Mouse (Mus musculus): ENCODE data around the gene Nsmce3. TPM values are rescaled to one million over a fixed set of nuclear protein-coding genes. Genes with fewer than 3 reads are reported as not detected.

The Nsmce3 gene
- 10 to 100 TPM; 18.1 to 20.7 TPM for total RNA-seq (2021)
- long read RNA-seq, experiment 1, full-length matches to known transcripts = 71 of 71 reads
- long read RNA-seq, experiment 1, partial matches to known transcripts = 0 of 71 reads
- long read RNA-seq, experiment 1, other reads (novel, unspliced or antisense) = 0 of 71 reads
- long read RNA-seq, experiment 2, full-length matches to known transcripts = 91 of 91 reads
- long read RNA-seq, experiment 2, partial matches to known transcripts = 0 of 91 reads
- long read RNA-seq, experiment 2, other reads (novel, unspliced or antisense) = 0 of 91 reads

- peak; percentile 97 for DNase-seq (ENCODE audit: low spot score in 2 of 2)
Observed at GRCm38 (mm10) chr7:64872743-64873241, at the start of gene Nsmce3. Nsmce3 (minus strand) TSS chr7:64872997.

- DNase-seq (ENCODE audit: low spot score in 2 of 2) = no peak
Observed at GRCm38 (mm10) chr7:64921189-64921588, 48.4 kb upstream of the Nsmce3 start.

GRCm38 (mm10) chr7:64920735-64921134 lies 47.9 kb upstream of the Nsmce3 start:
- DNase-seq (ENCODE audit: low spot score in 2 of 2) = no peak

- DNase-seq (ENCODE audit: low spot score in 2 of 2) = no peak
Observed at GRCm38 (mm10) chr7:64916654-64917053, 43.9 kb upstream of the Nsmce3 start.

- DNase-seq (ENCODE audit: low spot score in 2 of 2) = peak in 1 of 2 experiments; percentile 65
Observed at GRCm38 (mm10) chr7:64915121-64915520, 42.3 kb upstream of the Nsmce3 start.

GRCm38 (mm10) chr7:64911945-64912344 lies 39.1 kb upstream of the Nsmce3 start:
- DNase-seq (ENCODE audit: low spot score in 2 of 2) = no peak

GRCm38 (mm10) chr7:64910208-64910607 lies 37.4 kb upstream of the Nsmce3 start:
- DNase-seq (ENCODE audit: low spot score in 2 of 2) = no peak

GRCm38 (mm10) chr7:64906955-64907354 lies 34.2 kb upstream of the Nsmce3 start:
- no peak for DNase-seq (ENCODE audit: low spot score in 2 of 2)

- DNase-seq (ENCODE audit: low spot score in 2 of 2) = no peak
Observed at GRCm38 (mm10) chr7:64905506-64905905, 32.7 kb upstream of the Nsmce3 start.

GRCm38 (mm10) chr7:64900249-64900648 lies 27.5 kb upstream of the Nsmce3 start:
- DNase-seq (ENCODE audit: low spot score in 2 of 2) = peak in 1 of 2 experiments; percentile 30

- DNase-seq (ENCODE audit: low spot score in 2 of 2) = no peak
Observed at GRCm38 (mm10) chr7:64896587-64896986, 23.8 kb upstream of the Nsmce3 start.

GRCm38 (mm10) chr7:64895685-64896101 lies 22.9 kb upstream of the Nsmce3 start:
- DNase-seq (ENCODE audit: low spot score in 2 of 2) = no peak

- DNase-seq (ENCODE audit: low spot score in 2 of 2) = no peak
Observed at GRCm38 (mm10) chr7:64891139-64891538, 18.3 kb upstream of the Nsmce3 start.

- DNase-seq (ENCODE audit: low spot score in 2 of 2) = peak in 1 of 2 experiments; percentile 67
Observed at GRCm38 (mm10) chr7:64889919-64890318, 17.1 kb upstream of the Nsmce3 start.

- no peak for DNase-seq (ENCODE audit: low spot score in 2 of 2)
Observed at GRCm38 (mm10) chr7:64884187-64884862, 11.5 kb upstream of the Nsmce3 start.

- no peak for DNase-seq (ENCODE audit: low spot score in 2 of 2)
Observed at GRCm38 (mm10) chr7:64882243-64882642, 9.4 kb upstream of the Nsmce3 start.

- no peak for DNase-seq (ENCODE audit: low spot score in 2 of 2)
Observed at GRCm38 (mm10) chr7:64881387-64881786, 8.6 kb upstream of the Nsmce3 start.

GRCm38 (mm10) chr7:64880415-64880814 lies 7.6 kb upstream of the Nsmce3 start:
- DNase-seq (ENCODE audit: low spot score in 2 of 2) = no peak

GRCm38 (mm10) chr7:64874941-64875340 lies 2.1 kb upstream of the Nsmce3 start:
- no peak for DNase-seq (ENCODE audit: low spot score in 2 of 2)

- no peak for DNase-seq (ENCODE audit: low spot score in 2 of 2)
Observed at GRCm38 (mm10) chr7:64873266-64873665, 469 bp upstream of the Nsmce3 start.

GRCm38 (mm10) chr7:64871987-64872742 lies 632 bp downstream of the Nsmce3 start:
- DNase-seq (ENCODE audit: low spot score in 2 of 2) = no peak
